ENCODE assay signal across 8 mouse cellular contexts in the genomic region with DNA sequence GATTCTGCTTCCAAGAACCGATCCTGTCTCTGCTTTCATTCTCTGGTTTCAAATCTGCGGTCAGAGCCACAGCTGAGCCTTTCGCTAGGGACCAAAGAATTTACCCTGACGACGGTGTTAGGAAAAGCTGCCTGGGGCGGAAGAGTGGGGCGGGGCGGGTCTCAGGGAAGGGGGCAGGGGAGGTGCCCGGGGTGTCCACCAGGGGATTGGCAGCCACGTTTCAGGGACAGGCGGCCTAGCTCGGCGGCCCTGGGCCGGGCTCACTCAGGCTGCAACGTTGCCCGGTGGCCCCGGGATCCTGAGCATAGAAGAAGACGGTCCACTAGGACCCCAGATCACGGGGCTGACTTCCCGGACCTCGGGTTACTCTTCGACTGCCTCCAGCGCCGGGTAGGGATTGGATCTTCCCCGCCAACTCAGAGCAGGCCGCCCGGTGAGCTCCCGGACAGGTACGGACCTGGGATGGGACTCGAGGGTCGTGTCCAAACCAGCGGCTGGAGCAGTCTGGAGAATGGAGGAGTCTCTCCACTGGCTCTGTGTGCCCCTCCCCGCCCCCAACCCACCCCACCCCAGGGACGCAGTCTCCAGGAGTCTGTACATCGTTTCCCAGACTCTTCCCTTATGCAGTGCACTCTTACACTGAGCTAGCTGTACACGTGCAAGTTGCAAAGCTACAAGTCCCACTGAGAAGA. TPM values are rescaled to one million over a fixed set of nuclear protein-coding genes. Genes with fewer than 3 reads are reported as not detected.
DNase-seq lines count a peak whose midpoint lies in the region; ATAC-seq and TF ChIP-seq lines count a peak whose summit lies in the region.

A gene (plus strand): TSS at position 215 of the 692 bp plus-strand sequence.

- H3K36me3 ChIP-seq in neural tube, embryonic 14.5 days (ENCODE audit: control insufficient read depth, insufficient read depth, low read length): no peaks in the 10 kb centered on the region

- H3K27me3 ChIP-seq in neural tube, embryonic 14.5 days (ENCODE audit: control insufficient read depth, insufficient read depth, low read length): no peaks in the 10 kb centered on the region

- peak; percentile 21 to 22 for DNase-seq in left cerebral cortex, adult 18-20 months (ENCODE audit: low spot score in 2 of 2)
- no peak for DNase-seq in left cerebral cortex, postnatal 14 days (ENCODE audit: low spot score in 2 of 2)
- peak; percentile 62 to 69 for DNase-seq in cerebellum, postnatal 25 days
- peak; percentile 68 for DNase-seq in gastrocnemius, postnatal 25 days
- DNase-seq in induced T-regulatory cell, adult 2 months (ENCODE audit: low read depth): peak; percentile 77
- peak; percentile 58 for DNase-seq in lung, adult 2 months
- peak; percentile 43 to 48 for DNase-seq in urinary bladder, postnatal 36 days (ENCODE audit: low spot score in 2 of 2)

- ATAC-seq in neural tube, embryonic 14.5 days (ENCODE audit: low read depth): peak; percentile 73; the same call in 1 of the 2 replicates

- intact Hi-C loops in left cerebral cortex, postnatal 14 days (cut with DNase I): no loop called here

- peak within 1 kb of the TSS; percentile 58 for H3K9ac ChIP-seq in neural tube, embryonic 14.5 days (replicated peaks; ENCODE audit: low read depth, low read length)

- peak within 1 kb of the TSS; percentile 52 for H3K4me2 ChIP-seq in neural tube, embryonic 14.5 days (ENCODE audit: low read depth, low read length)

- no peak for TF ChIP-seq CTCF in lung, adult 2 months (IDR thresholded peaks at IDR 0.05; ENCODE audit: insufficient read depth, low read length)

- no peaks in the 10 kb centered on the region for H3K4me1 ChIP-seq in lung, adult 2 months (ENCODE audit: control insufficient read depth, insufficient read depth, low read length)
- no peaks in the 10 kb centered on the region for H3K4me1 ChIP-seq in neural tube, embryonic 14.5 days (ENCODE audit: control insufficient read depth, insufficient read depth, low read length)

- no peak within 1 kb of the TSS for H3K27ac ChIP-seq in neural tube, embryonic 14.5 days (ENCODE audit: low read depth, low read length)

- peak within 1 kb of the TSS; percentile 54 for H3K4me3 ChIP-seq in lung, adult 2 months (replicated peaks; ENCODE audit: extremely low read depth, low read depth, low read length)
- peak within 1 kb of the TSS; percentile 31 for H3K4me3 ChIP-seq in neural tube, embryonic 14.5 days (ENCODE audit: low read depth, low read length)

- no peak for TF ChIP-seq POLR2A in lung, adult 2 months (IDR thresholded peaks at IDR 0.05; ENCODE audit: borderline replicate concordance, extremely low read depth, low read depth, low read length)

- 4% methylated on average over 36 of the region's 36 CpGs for WGBS in lung, adult 2 months
- 3% methylated on average over 36 of the region's 36 CpGs for WGBS in neural tube, embryonic 14.5 days

- no peaks in the 10 kb centered on the region for H3K9me3 ChIP-seq in neural tube, embryonic 14.5 days (ENCODE audit: control insufficient read depth, low read length)

RNA-seq across cellular contexts. Expression of the gene that starts here (rescaled TPM):
- 1 to 10 TPM; 1.9 to 2.3 TPM for total RNA-seq in left cerebral cortex, adult 18-20 months (2021)
- under 1 TPM; 0.88 to 0.93 TPM for total RNA-seq in left cerebral cortex, postnatal 14 days (2021)
- total RNA-seq in gastrocnemius, postnatal 25 days (2021): 1 to 10 TPM; 5.7 to 6.0 TPM
- 6.1 and 7.0 TPM in 2 replicates for polyA plus RNA-seq in lung, adult 2 months (2012; rRNA removed)
- polyA plus RNA-seq in neural tube, embryonic 14.5 days (2014; fragmentation: Nextera tagmentation; extraction: Ambion mirVana): 2.4 TPM in 2 replicates

Comparison
In these comparisons a context has a peak if more than half of its experiments do, and no peak if none do; other contexts are left out.
1. DNase-seq: peak in left cerebral cortex, adult 18-20 months (2 of 2), cerebellum, postnatal 25 days (2 of 2), gastrocnemius, postnatal 25 days (single experiment), induced T-regulatory cell, adult 2 months (single experiment), lung, adult 2 months (single experiment) and urinary bladder, postnatal 36 days (2 of 2); none in left cerebral cortex, postnatal 14 days (0 of 2).